11 mouse cellular contexts compared by ENCODE assay signal in genomic region chr7:145026014-145026285, GRCm38 (mm10).
A peak's percentile ranks its signal among the peaks of the same experiment; 100 is the strongest.
DNase-seq lines count a peak whose midpoint lies in the region; ATAC-seq and TF ChIP-seq lines count a peak whose summit lies in the region.
"Had no signal": no experiment of that assay in that cellular context is flagged by ENCODE, and none has a peak within 500 bp of the region (broad histone marks: within the 10 kb centered on the region; RNA-seq: fewer than 3 reads in every experiment).

No protein-coding gene starts in this region.

- intact Hi-C loops in left cerebral cortex, postnatal 36 days (cut with DNase I): loop anchor here (2.0 kb wide), 1 partner anchor 171 kb away; no protein-coding TSS in a partner anchor

- peak overlapping the region; percentile 69 for H3K27ac ChIP-seq in lung, embryonic 14.5 days (ENCODE audit: low read depth)
- H3K27ac ChIP-seq in heart, embryonic 10.5 days: peak overlapping the region; percentile 37
- H3K27ac ChIP-seq in small intestine, adult 2 months (ENCODE audit: insufficient read depth, low read depth, low read length): 0 out of 2 replicates have a peak overlapping the region, but pooled peaks have one; percentile 11
- H3K27ac ChIP-seq: neural tube, embryonic 13.5 days had no signal

- peak; percentile 44 for DNase-seq in lung, embryonic 14.5 days
- no peak for DNase-seq in lung, postnatal 14 days
- no peak for DNase-seq in heart, embryonic 10.5 days (ENCODE audit: low spot score)
- DNase-seq in kidney, adult 18-20 months: peak; percentile 40
- no peak for DNase-seq in left cerebral cortex, postnatal 36 days (ENCODE audit: low spot score in 2 of 2)
- DNase-seq in frontal cortex, postnatal 14 days (ENCODE audit: low spot score in 2 of 2): no peak
- DNase-seq in left cerebral cortex, adult 11 months (ENCODE audit: low spot score): no peak
- DNase-seq: right cerebral cortex, postnatal 25 days; thymus, postnatal 25 days had no signal

- WGBS in lung, embryonic 14.5 days: 86% methylated on average over 5 of the region's 5 CpGs
- 77% methylated on average over 5 of the region's 5 CpGs for WGBS in heart, embryonic 10.5 days
- WGBS in small intestine, adult 2 months: 87% methylated on average over 5 of the region's 5 CpGs

- no peak for TF ChIP-seq CTCF in lung, embryonic 14.5 days (IDR thresholded peaks at IDR 0.05; ENCODE audit: low read depth)
- no peak for TF ChIP-seq CTCF in small intestine, adult 2 months (IDR thresholded peaks at IDR 0.05; ENCODE audit: extremely low read depth, insufficient read length, insufficient replicate concordance, low read depth, low read length)

- TF ChIP-seq POLR2A in small intestine, adult 2 months (IDR thresholded peaks at IDR 0.05; ENCODE audit: low read depth, low read length): no peak

- H3K27me3 ChIP-seq in lung, embryonic 14.5 days (ENCODE audit: insufficient read depth, low read length): no peaks in the 10 kb centered on the region
- H3K27me3 ChIP-seq in heart, embryonic 10.5 days (ENCODE audit: insufficient read depth, poor library complexity, severe bottlenecking): peaks cover 13% of the 10 kb centered on the region; the same call in 1 of the 2 replicates
- H3K27me3 ChIP-seq in small intestine, adult 2 months (ENCODE audit: control insufficient read depth, insufficient read depth, low read length): no peaks in the 10 kb centered on the region

- no peak for ATAC-seq in lung, embryonic 14.5 days (ENCODE audit: insufficient read depth)

- H3K4me1 ChIP-seq in lung, embryonic 14.5 days (ENCODE audit: insufficient read depth): peaks cover 6% of the 10 kb centered on the region
- peaks cover 30% of the 10 kb centered on the region for H3K4me1 ChIP-seq in heart, embryonic 10.5 days
- peaks cover 8% of the 10 kb centered on the region for H3K4me1 ChIP-seq in small intestine, adult 2 months (ENCODE audit: control insufficient read depth, insufficient read depth, insufficient read length, low read length)

- no peak overlapping the region for H3K9ac ChIP-seq in lung, embryonic 14.5 days
- H3K9ac ChIP-seq: neural tube, embryonic 13.5 days had no signal

- no peaks in the 10 kb centered on the region for H3K9me3 ChIP-seq in lung, embryonic 14.5 days (ENCODE audit: low read depth, low read length)
- no peaks in the 10 kb centered on the region for H3K9me3 ChIP-seq in heart, embryonic 10.5 days
- H3K9me3 ChIP-seq: neural tube, embryonic 13.5 days had no signal

- H3K36me3 ChIP-seq in lung, embryonic 14.5 days (ENCODE audit: insufficient read depth): no peaks in the 10 kb centered on the region
- no peaks in the 10 kb centered on the region for H3K36me3 ChIP-seq in heart, embryonic 10.5 days
- H3K36me3 ChIP-seq in small intestine, adult 2 months (ENCODE audit: control insufficient read depth, insufficient read depth, low read length): no peaks in the 10 kb centered on the region
- H3K36me3 ChIP-seq: neural tube, embryonic 13.5 days had no signal

- H3K4me2 ChIP-seq in lung, embryonic 14.5 days: no peak overlapping the region
- H3K4me2 ChIP-seq: neural tube, embryonic 13.5 days had no signal

- no peak overlapping the region for H3K4me3 ChIP-seq in lung, embryonic 14.5 days (ENCODE audit: low read depth, low read length)
- H3K4me3 ChIP-seq in heart, embryonic 10.5 days: no peak overlapping the region
- no peak overlapping the region for H3K4me3 ChIP-seq in small intestine, adult 2 months (ENCODE audit: low read depth, low read length)
- H3K4me3 ChIP-seq: neural tube, embryonic 13.5 days had no signal

Comparison
In these comparisons a context has a peak if more than half of its experiments do, and no peak if none do; other contexts are left out.
1. DNase-seq: peak in lung, embryonic 14.5 days (single experiment) and kidney, adult 18-20 months (single experiment); none in lung, postnatal 14 days (single experiment), heart, embryonic 10.5 days (single experiment), left cerebral cortex, postnatal 36 days (0 of 2), frontal cortex, postnatal 14 days (0 of 2) and left cerebral cortex, adult 11 months (single experiment).
2. H3K27ac ChIP-seq: peak in every context shown above with its lines; median percentile 69 in lung, embryonic 14.5 days; 37 in heart, embryonic 10.5 days; 11 in small intestine, adult 2 months.